Mouse (Mus musculus) stomach, embryonic 14.5 days (tissue): ENCODE data around the gene 2310011J03Rik. TPM values are rescaled to one million over a fixed set of nuclear protein-coding genes. Genes with fewer than 3 reads are reported as not detected.

Source experiments
- ATAC-seq: fragments of 200-750 bp; cut with Nextera tagmentation; 2 replicates; pipeline ENCODE4 v1.8.0; 2017; ENCODE audit warnings: low read depth, moderate TSS enrichment; ENCODE audit not compliant: insufficient number of reproducible peaks, insufficient read depth, low FRiP score
- H3K27ac ChIP-seq: fragments of 300-500 bp; sonication (generic); 2 replicates; pipeline ENCODE4 v1.5.1; 2014; ENCODE audit warnings: mild to moderate bottlenecking, low read length, moderate library complexity, mixed read lengths
- H3K27me3 ChIP-seq: fragments of 300-500 bp; sonication (generic); 2 replicates; pipeline ENCODE4 v1.6.1; 2014; ENCODE audit warnings: low read length, control low read depth, mixed read lengths; ENCODE audit not compliant: control insufficient read depth, insufficient read depth
- H3K36me3 ChIP-seq: fragments of 300-500 bp; sonication (generic); 2 replicates; pipeline ENCODE4 v1.6.1; 2014; ENCODE audit warnings: mild to moderate bottlenecking, control low read depth, low read length, moderate library complexity, mixed read lengths; ENCODE audit not compliant: control insufficient read depth, insufficient read depth
- H3K4me1 ChIP-seq: fragments of 300-500 bp; sonication (generic); 2 replicates; pipeline ENCODE4 v1.6.1; 2014; ENCODE audit warnings: low read length, control low read depth, mixed read lengths; ENCODE audit not compliant: control insufficient read depth, insufficient read depth
- H3K4me2 ChIP-seq: fragments of 300-500 bp; sonication (generic); replicated peaks from 2 replicates; pipeline ENCODE4 v1.6.1; 2014; ENCODE audit warnings: low read depth, low read length, control low read depth
- H3K4me3 ChIP-seq: fragments of 300-500 bp; sonication (generic); 2 replicates; pipeline ENCODE4 v1.5.1; 2014; ENCODE audit warnings: low read depth, low read length, control low read depth
- H3K9ac ChIP-seq: fragments of 300-500 bp; sonication (generic); replicated peaks from 2 replicates; pipeline ENCODE4 v1.6.1; 2014; ENCODE audit warnings: low read depth, mild to moderate bottlenecking, control low read depth, low read length, moderate library complexity, mixed read lengths
- H3K9me3 ChIP-seq: fragments of 300-500 bp; sonication (generic); 2 replicates; pipeline ENCODE4 v1.6.1; 2016; ENCODE audit warnings: low read depth, low read length, control low read depth; ENCODE audit not compliant: control insufficient read depth
- WGBS: fragments of 180-500 bp; shearing (Covaris S2); extraction: QIAGEN DNeasy Blood & Tissue Kit; methylation state at CpG from one replicate; pipeline ENCODE4 v1.1.7; 2014; 5-methylcytosine and 5-hydroxymethylcytosine counted together
- polyA plus RNA-seq: library from polyadenylated mRNA; unstranded; fragments of >200 nt; fragmentation: Nextera tagmentation; extraction: Ambion mirVana; gene quantifications from 2 replicates; pipeline ENCODE4 v1.2.1, GENCODE M21; 2014

Gene 2310011J03Rik
- polyA plus RNA-seq, 1 experiment from 2014 or later: 39.6 TPM

- Histone ChIP-seq H3K4me2 (peak overlapping the region; percentile 8; the same call in 1 of the 2 replicates), H3K4me3 (no peak overlapping the region), H3K9me3 (no peaks in the 10 kb centered on the region), H3K27ac (no peak overlapping the region), H3K9ac (no peak overlapping the region), H3K27me3 (peaks cover 36% of the 10 kb centered on the region), H3K4me1 (peaks cover 12% of the 10 kb centered on the region), H3K36me3 (no peaks in the 10 kb centered on the region)
- 25% methylated on average over 19 of the region's 19 CpGs for WGBS
- 0 out of 2 replicates have a peak, but pooled peaks have one; percentile 20 for ATAC-seq
Observed at GRCm38 (mm10) chr10:80339941-80340750, 19.8 kb upstream of the 2310011J03Rik start.

DNA sequence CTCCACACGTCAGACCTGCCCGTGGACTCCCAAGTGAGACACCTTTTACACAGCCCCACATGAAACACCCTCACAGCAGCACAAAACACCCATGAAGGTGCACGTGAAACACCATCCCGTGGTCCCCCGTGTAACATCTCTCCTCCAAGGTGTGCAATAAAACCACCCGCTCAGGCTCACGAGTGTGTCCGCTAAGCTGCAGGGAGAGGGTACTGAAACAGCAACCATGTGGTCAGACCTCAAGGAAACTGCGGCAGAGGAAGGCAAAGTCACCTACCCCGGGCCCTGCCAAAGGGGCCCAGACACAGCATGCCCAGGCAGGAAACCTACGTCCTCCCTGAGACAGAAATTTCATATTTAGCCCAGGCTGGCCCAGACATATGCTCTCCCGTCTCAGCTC is 15.9 kb upstream of the 2310011J03Rik start:
- Histone ChIP-seq H3K4me2 (no peak overlapping the region), H3K27me3 (peaks cover 7% of the 10 kb centered on the region), H3K4me1 (peaks cover 8% of the 10 kb centered on the region; the same call in 1 of the 2 replicates), H3K36me3 (no peaks in the 10 kb centered on the region), H3K9me3 (no peaks in the 10 kb centered on the region), H3K27ac (no peak overlapping the region), H3K4me3 (no peak overlapping the region), H3K9ac (no peak overlapping the region)
- 86% methylated on average over 12 of the region's 12 CpGs for WGBS
- no peak for ATAC-seq

- H3K27ac ChIP-seq: no peak overlapping the region
- no peak for ATAC-seq
- WGBS: 82% methylated on average over 5 of the region's 5 CpGs
Observed at GRCm38 (mm10) chr10:80332525-80332989, 12.2 kb upstream of the 2310011J03Rik start.

DNA sequence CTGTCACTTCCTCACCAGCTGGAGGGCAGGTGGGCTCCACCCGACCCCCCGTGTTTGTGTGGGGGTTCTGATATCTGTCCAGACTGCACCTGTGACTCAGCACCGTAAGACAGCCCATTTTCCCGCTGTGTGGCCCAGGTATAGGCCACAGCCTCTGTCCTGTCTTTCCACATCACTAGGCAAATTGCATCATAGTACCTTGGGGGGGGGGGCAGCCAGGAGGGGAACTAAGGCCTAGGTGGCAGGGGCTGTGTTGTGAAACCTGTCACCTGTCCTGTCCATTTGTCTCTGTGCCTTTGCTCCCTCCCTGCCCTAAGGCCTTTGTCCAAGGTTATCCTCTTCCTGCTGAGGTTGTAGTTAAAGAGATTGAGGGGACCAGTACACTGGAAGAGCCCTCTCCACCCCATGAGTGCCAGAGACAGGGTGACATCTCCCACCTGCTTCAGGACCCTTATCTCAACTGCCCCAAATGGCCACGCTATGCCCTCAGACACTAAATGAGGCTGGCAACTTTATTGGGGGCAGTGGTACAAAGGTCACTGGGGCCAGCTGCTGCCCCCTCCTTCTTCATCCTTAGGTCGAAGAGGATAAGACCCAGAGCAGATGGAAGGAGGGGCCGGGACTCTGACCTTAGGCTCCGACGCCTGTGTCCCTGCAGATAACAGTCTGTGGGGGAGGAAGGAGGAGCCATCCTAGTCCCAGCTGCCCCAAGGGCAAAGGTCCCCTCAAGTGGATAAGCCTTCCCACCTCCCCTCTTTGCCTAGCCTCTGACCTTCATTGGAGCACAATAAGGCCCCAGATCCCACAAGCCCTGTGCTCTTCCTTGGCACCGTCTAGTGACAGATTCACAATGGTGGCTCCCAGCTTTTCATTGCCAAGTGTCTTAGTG is 11.5 kb upstream of the 2310011J03Rik start:
- H3K27ac ChIP-seq: peak overlapping the region; percentile 0; the same call in 1 of the 2 replicates
- no peak overlapping the region for H3K9ac ChIP-seq
- H3K4me3 ChIP-seq: no peak overlapping the region
- no peaks in the 10 kb centered on the region for H3K36me3 ChIP-seq
- peak overlapping the region; percentile 95; the same call in 1 of the 2 replicates for H3K4me2 ChIP-seq
- WGBS: 50% methylated on average over 10 of the region's 10 CpGs
- H3K4me1 ChIP-seq: peaks cover 17% of the 10 kb centered on the region; the same call in 1 of the 2 replicates
- ATAC-seq: no peak
- H3K9me3 ChIP-seq: no peaks in the 10 kb centered on the region
- no peaks in the 10 kb centered on the region for H3K27me3 ChIP-seq

More at GRCm38 (mm10) chr10:80332525-80332989, 12.2 kb upstream of the 2310011J03Rik start:
- Histone ChIP-seq H3K27me3 (no peaks in the 10 kb centered on the region), H3K4me2 (no peak overlapping the region), H3K9ac (no peak overlapping the region), H3K9me3 (no peaks in the 10 kb centered on the region), H3K4me1 (peaks cover 17% of the 10 kb centered on the region; the same call in 1 of the 2 replicates), H3K36me3 (no peaks in the 10 kb centered on the region), H3K4me3 (no peak overlapping the region)

- H3K4me2 ChIP-seq: peak overlapping the region; percentile 95
- H3K9ac ChIP-seq: no peak overlapping the region
- no peaks in the 10 kb centered on the region for H3K27me3 ChIP-seq
- no peaks in the 10 kb centered on the region for H3K36me3 ChIP-seq
- no peaks in the 10 kb centered on the region for H3K9me3 ChIP-seq
- H3K4me1 ChIP-seq: peaks cover 17% of the 10 kb centered on the region; the same call in 1 of the 2 replicates
- H3K4me3 ChIP-seq: peak overlapping the region; percentile 45; the same call in 1 of the 2 replicates
- H3K27ac ChIP-seq: peak overlapping the region; percentile 0
- ATAC-seq: no peak
- 58% methylated on average over 2 of the region's 2 CpGs for WGBS
Observed at GRCm38 (mm10) chr10:80330888-80331287, 10.6 kb upstream of the 2310011J03Rik start.

DNA sequence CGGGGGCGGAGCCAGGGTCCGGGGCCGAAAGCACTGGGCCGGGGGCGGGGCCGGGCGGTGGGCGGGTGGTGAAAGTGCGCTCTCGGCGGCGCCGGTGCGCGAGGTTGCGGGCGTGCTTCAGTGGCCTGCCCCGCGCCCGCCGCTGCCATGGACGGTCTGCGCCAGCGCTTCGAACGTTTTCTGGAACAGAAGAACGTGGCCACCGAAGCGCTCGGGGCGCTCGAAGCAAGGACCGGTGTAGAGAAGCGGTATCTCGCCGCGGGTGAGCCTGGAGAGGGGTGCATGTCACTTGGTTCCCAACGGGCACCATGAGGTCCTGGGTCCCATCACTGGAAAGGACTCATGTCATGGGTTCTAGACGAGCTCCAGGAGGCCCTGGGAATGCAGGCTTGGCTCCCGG is 9.7 kb upstream of the 2310011J03Rik start:
- H3K36me3 ChIP-seq: no peaks in the 10 kb centered on the region
- H3K27ac ChIP-seq: no peak overlapping the region
- no peak for ATAC-seq
- peak overlapping the region; percentile 95 for H3K4me2 ChIP-seq
- 1% methylated on average over 41 of the region's 41 CpGs for WGBS
- peaks cover 17% of the 10 kb centered on the region; the same call in 1 of the 2 replicates for H3K4me1 ChIP-seq
- H3K9ac ChIP-seq: no peak overlapping the region; the same call in 1 of the 2 replicates
- H3K9me3 ChIP-seq: no peaks in the 10 kb centered on the region
- no peaks in the 10 kb centered on the region for H3K27me3 ChIP-seq
- H3K4me3 ChIP-seq: peak overlapping the region; percentile 45

- Histone ChIP-seq H3K4me1 (peaks cover 17% of the 10 kb centered on the region; the same call in 1 of the 2 replicates), H3K9ac (no peak within 1 kb of the TSS; the same call in 1 of the 2 replicates), H3K9me3 (no peaks in the 10 kb centered on the region), H3K4me3 (peak within 1 kb of the TSS; percentile 45), H3K4me2 (peak within 1 kb of the TSS; percentile 95), H3K27ac (peak within 1 kb of the TSS; percentile 0; the same call in 1 of the 2 replicates), H3K36me3 (no peaks in the 10 kb centered on the region), H3K27me3 (no peaks in the 10 kb centered on the region)
- 3% methylated on average over 36 of the region's 36 CpGs for WGBS
- ATAC-seq: peak; percentile 94
Observed at GRCm38 (mm10) chr10:80329273-80330081, 9.1 kb upstream of the 2310011J03Rik start, which contains the start of the genes Pcsk4 and Reep6. Gene Pcsk4, minus strand, starts transcription at chr10:80329498. Gene Reep6, plus strand, starts transcription at chr10:80329953.
